Mouse (Mus musculus) ES-E14 (cell line): ENCODE results near the gene Itgb7. TPM values are rescaled to one million over a fixed set of nuclear protein-coding genes. Genes with fewer than 3 reads are reported as not detected.

ENCODE experiments used
- DNase-seq: peaks from one replicate; pipeline ENCODE4 v3.0.0-alpha.2; 2013; ENCODE audit warnings: low read depth, low spot score
- H3K27ac ChIP-seq: 2 replicates; pipeline ENCODE4 v1.5.1; 2012; ENCODE audit warnings: low read depth, mild to moderate bottlenecking, low read length, moderate library complexity, mixed read lengths; ENCODE audit not compliant: poor library complexity, insufficient read depth, severe bottlenecking
- H3K36me3 ChIP-seq: 2 replicates; pipeline ENCODE4 v1.6.1; 2012; ENCODE audit warnings: mild to moderate bottlenecking, low read length, moderate library complexity, mixed read lengths; ENCODE audit not compliant: control insufficient read depth, poor library complexity, insufficient read depth, severe bottlenecking
- H3K4me1 ChIP-seq, 2 experiments: fragments of 150-350 bp in 1 of 2; sonication (generic) in 1 of 2; 2 replicates each; pipeline ENCODE4 v1.6.1; 2012; ENCODE audit warnings: low read length in 2 of 2, mild to moderate bottlenecking in 1 of 2, mixed read lengths in 1 of 2; ENCODE audit not compliant: control insufficient read depth in 2 of 2, insufficient read depth in 2 of 2, poor library complexity in 1 of 2
- H3K4me3 ChIP-seq, 2 experiments: fragments of 150-350 bp in 1 of 2; sonication (generic) in 1 of 2; 2 replicates each; pipeline ENCODE4 v1.5.1; 2012; ENCODE audit warnings: low read length in 2 of 2, low read depth in 1 of 2, mild to moderate bottlenecking in 1 of 2, mixed read lengths in 1 of 2; ENCODE audit not compliant: insufficient read depth in 1 of 2, poor library complexity in 1 of 2, severe bottlenecking in 1 of 2
- H3K9ac ChIP-seq: 2 replicates; pipeline ENCODE4 v1.6.1; 2012; ENCODE audit warnings: low read depth, mild to moderate bottlenecking, low read length, mixed read lengths; ENCODE audit not compliant: poor library complexity, insufficient read depth, severe bottlenecking
- H3K9me3 ChIP-seq: fragments of 150-350 bp; sonication (generic); 2 replicates; pipeline ENCODE4 v1.6.1; 2012; ENCODE audit warnings: low read depth, mild to moderate bottlenecking, low read length; ENCODE audit not compliant: control insufficient read depth, insufficient read depth
- CHD2 ChIP-seq: IDR thresholded peaks from 2 replicates; pipeline ENCODE4 v1.6.1; 2014; ENCODE audit warnings: mild to moderate bottlenecking, low read depth, low read length, inconsistent platforms
- HCFC1 ChIP-seq: IDR thresholded peaks from 2 replicates; pipeline ENCODE4 v1.6.1; 2012; ENCODE audit warnings: low read length, inconsistent platforms, borderline replicate concordance; ENCODE audit not compliant: insufficient read depth
- MAFK ChIP-seq: IDR thresholded peaks from 2 replicates; pipeline ENCODE4 v1.6.1; 2014; ENCODE audit warnings: mild to moderate bottlenecking, low read depth, low read length, inconsistent platforms; ENCODE audit not compliant: insufficient read depth
- ZC3H11A ChIP-seq: IDR thresholded peaks from 2 replicates; pipeline ENCODE4 v1.6.1; 2012; ENCODE audit warnings: low read depth, mild to moderate bottlenecking, inconsistent platforms, low read length, borderline replicate concordance
- ZNF384 ChIP-seq: IDR thresholded peaks from 2 replicates; pipeline ENCODE4 v1.6.1; 2012; ENCODE audit warnings: low read depth, low read length, inconsistent platforms
- in situ Hi-C, 2 experiments: fragments of 600-800 bp; cut with MboI; formaldehyde crosslinking; loops; one replicate each; pipeline ENCODE4 v1.15.1; 2025; ENCODE audit warnings: low sequenced_read_pairs in 2 of 2, inconsistent platforms in 1 of 2; ENCODE audit not compliant: unreplicated experiment in 2 of 2
- total RNA-seq: library from RNA; depleted of rRNA; stranded (reverse); fragments of 300-350 nt; gene quantifications from 2 replicates; pipeline ENCODE4 v1.2.3, GENCODE M21; 2012

The Itgb7 gene
- total RNA-seq, 1 experiment: 34.0 TPM

- H3K9me3 ChIP-seq: no peaks in the 10 kb centered on the region
- H3K9ac ChIP-seq: peak within 1 kb of the TSS; percentile 97
- no peak for DNase-seq
- in situ Hi-C loops: no loop called here
- peaks cover 32% of the 10 kb centered on the region for H3K36me3 ChIP-seq
- peaks cover 8 to 14% of the 10 kb centered on the region in 2 experiments for H3K4me1 ChIP-seq
- peak within 1 kb of the TSS; percentile 99 for H3K27ac ChIP-seq
- no peak for TF ChIP-seq HCFC1
- no peak for TF ChIP-seq MAFK
- no peak for TF ChIP-seq CHD2
- no peak for TF ChIP-seq ZC3H11A
- TF ChIP-seq ZNF384: no peak
- H3K4me3 ChIP-seq: peak within 1 kb of the TSS; percentile 96
Observed at GRCm38 (mm10) chr15:102204674-102205505, 26.9 kb downstream of the Itgb7 start, which contains the start of gene Csad. Gene Csad, minus strand, starts transcription at chr15:102204724.

DNA sequence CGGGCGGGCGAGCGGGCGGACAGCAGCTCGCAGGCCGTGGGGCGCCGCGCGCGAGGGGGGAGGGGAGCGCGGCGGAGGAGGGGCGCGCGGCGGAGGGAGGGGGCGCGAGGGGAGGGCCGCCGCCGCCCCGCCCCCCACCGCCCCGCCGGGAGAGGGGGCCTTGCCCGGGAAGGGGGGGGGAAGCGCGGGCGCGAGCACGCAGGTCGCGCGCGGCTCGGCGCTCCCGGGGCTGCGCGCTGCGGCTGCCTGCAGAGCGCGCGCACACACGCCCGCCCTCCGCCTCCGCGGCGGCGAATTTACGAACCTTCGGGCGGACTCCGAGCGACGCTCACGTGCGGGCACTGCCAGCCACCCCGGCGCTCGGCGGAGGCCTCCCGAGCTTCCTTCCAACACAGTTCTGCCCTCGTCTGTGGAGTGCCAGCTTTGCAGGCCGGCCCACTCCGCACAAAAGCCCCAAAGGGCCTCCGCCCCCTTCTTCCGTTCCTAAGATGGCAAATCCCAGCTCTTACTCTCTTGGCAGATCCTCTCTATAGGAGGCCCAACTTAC, 27.8 kb downstream of the Itgb7 start:
- peak overlapping the region; percentile 96 for H3K4me3 ChIP-seq
- peaks cover 28% of the 10 kb centered on the region for H3K36me3 ChIP-seq
- no peaks in the 10 kb centered on the region for H3K9me3 ChIP-seq
- H3K27ac ChIP-seq: peak overlapping the region; percentile 99
- TF ChIP-seq ZNF384 (no peak), CHD2 (no peak), ZC3H11A (no peak), HCFC1 (no peak), MAFK (no peak)
- in situ Hi-C loops: no loop called here
- H3K4me1 ChIP-seq: peaks cover 8 to 12% of the 10 kb centered on the region in 2 experiments
- peak overlapping the region; percentile 97 for H3K9ac ChIP-seq
- no peak for DNase-seq

- in situ Hi-C loops: no loop called here
- peak within 1 kb of the TSS; percentile 97 for H3K9ac ChIP-seq
- peak within 1 kb of the TSS; percentile 96 for H3K4me3 ChIP-seq
- peak; percentile 83 for TF ChIP-seq HCFC1
- no peak for TF ChIP-seq ZC3H11A
- peaks cover 6 to 10% of the 10 kb centered on the region in 2 experiments for H3K4me1 ChIP-seq
- peak; percentile 82 for DNase-seq
- H3K27ac ChIP-seq: peak within 1 kb of the TSS; percentile 99
- no peaks in the 10 kb centered on the region for H3K9me3 ChIP-seq
- peaks cover 21% of the 10 kb centered on the region for H3K36me3 ChIP-seq
Observed at GRCm38 (mm10) chr15:102202971-102203834, 28.5 kb downstream of the Itgb7 start, which contains the start of gene Zfp740. Gene Zfp740, plus strand, starts transcription at chr15:102203249.

GRCm38 (mm10) chr15:102198841-102199240, 32.9 kb downstream of the Itgb7 start:
- Histone ChIP-seq H3K27ac (no peak overlapping the region), H3K4me1 (peaks cover 0 to 4% of the 10 kb centered on the region in 2 experiments; a peak in 3 of 4 replicates), H3K9ac (no peak overlapping the region), H3K4me3 (no peak overlapping the region), H3K9me3 (no peaks in the 10 kb centered on the region), H3K36me3 (no peaks in the 10 kb centered on the region; the same call in 1 of the 2 replicates)
- no peak for DNase-seq
- TF ChIP-seq CHD2 (no peak), ZNF384 (no peak), HCFC1 (no peak), ZC3H11A (no peak), MAFK (no peak)
- in situ Hi-C loops: no loop called here
